Mouse (Mus musculus) heart, adult 2 months (tissue): ENCODE data around the gene Maml2. TPM values are rescaled to one million over a fixed set of nuclear protein-coding genes. Genes with fewer than 3 reads are reported as not detected.

Source experiments
- DNase-seq, 2 experiments: peaks; one replicate each; pipeline ENCODE4 v3.0.0; 2021
- H3K27ac ChIP-seq: fragments of 200-600 bp; 2 replicates; pipeline ENCODE4 v1.8.1; 2022
- H3K27me3 ChIP-seq: fragments of 200-500 bp; 2 replicates; pipeline ENCODE4 v1.6.1; 2012; ENCODE audit warnings: mild to moderate bottlenecking, low read length, inconsistent platforms, mixed read lengths; ENCODE audit not compliant: control insufficient read depth, insufficient read depth
- H3K36me3 ChIP-seq: fragments of 200-500 bp; 2 replicates; pipeline ENCODE4 v1.6.1; 2012; ENCODE audit warnings: low read length, inconsistent platforms; ENCODE audit not compliant: control insufficient read depth, insufficient read depth
- H3K4me1 ChIP-seq: fragments of 200-500 bp; 2 replicates; pipeline ENCODE4 v1.6.1; 2011; ENCODE audit warnings: low read length; ENCODE audit not compliant: control insufficient read depth, insufficient read depth
- H3K4me3 ChIP-seq: fragments of 200-600 bp; 2 replicates; pipeline ENCODE4 v1.8.1; 2022
- H3K79me2 ChIP-seq: fragments of 200-500 bp; replicated peaks from 2 replicates; pipeline ENCODE4 v1.6.1; 2012; ENCODE audit warnings: mild to moderate bottlenecking, inconsistent platforms, low read length, moderate library complexity, mixed read lengths; ENCODE audit not compliant: control insufficient read depth, insufficient read depth
- H3K9ac ChIP-seq: fragments of 200-500 bp; 2 replicates; pipeline ENCODE4 v1.6.1; 2012; ENCODE audit warnings: low read depth, mild to moderate bottlenecking, control low read depth, inconsistent platforms, low read length, mixed read lengths
- CTCF ChIP-seq: fragments of 200-600 bp; IDR thresholded peaks from 2 replicates; pipeline ENCODE4 v1.8.1; 2022; ENCODE audit warnings: antibody characterized with exemption, mild to moderate bottlenecking, moderate library complexity
- EP300 ChIP-seq: fragments of 200-500 bp; IDR thresholded peaks from 2 replicates; pipeline ENCODE4 v1.6.1; 2011; ENCODE audit warnings: low read depth, low read length, control low read depth; ENCODE audit not compliant: insufficient read depth
- POLR2A ChIP-seq: fragments of 200-500 bp; IDR thresholded peaks from 2 replicates; pipeline ENCODE4 v1.6.1; 2011; ENCODE audit warnings: mild to moderate bottlenecking, low read depth, low read length, control low read depth; ENCODE audit not compliant: insufficient read depth
- WGBS: fragments of 180-500 bp; shearing (Covaris S2); methylation state at CpG from one replicate; pipeline ENCODE4 v1.1.7; 2018; 5-methylcytosine and 5-hydroxymethylcytosine counted together
- intact Hi-C: fragments of 180-260 bp; cut with DNase I; formaldehyde crosslinking; loops from one replicate; pipeline ENCODE4 v1.15.1; 2025
- polyA plus RNA-seq: library from polyadenylated mRNA; depleted of rRNA; stranded (reverse); fragments of >200 nt; gene quantifications from 2 replicates; pipeline ENCODE4 v1.2.3, GENCODE M21; 2012
- total RNA-seq, 2 experiments: library from RNA; stranded (reverse); gene quantifications; 2 replicates each; pipeline ENCODE4 v1.2.3; 2021

Gene Maml2
- total and polyA plus RNA-seq, 3 experiments = 4.8 to 6.5 (median 5.7) TPM

GRCm38 (mm10) chr9:13699061-13699780, 401.5 kb downstream of the Maml2 start:
- no peak overlapping the region for H3K4me3 ChIP-seq
- WGBS = 85% methylated on average over 14 of the region's 14 CpGs
- H3K36me3 ChIP-seq = peaks cover 12% of the 10 kb centered on the region
- H3K27me3 ChIP-seq = no peaks in the 10 kb centered on the region
- DNase-seq = no peak
- H3K9ac ChIP-seq = no peak overlapping the region
- peaks cover 10% of the 10 kb centered on the region for H3K4me1 ChIP-seq
- no peaks in the 10 kb centered on the region for H3K79me2 ChIP-seq
- intact Hi-C loops = no loop called here
- H3K27ac ChIP-seq = no peak overlapping the region
- TF ChIP-seq POLR2A = no peak
- TF ChIP-seq EP300 = no peak
- no peak for TF ChIP-seq CTCF

- Histone ChIP-seq H3K4me3 (no peak overlapping the region), H3K4me1 (peaks cover 5% of the 10 kb centered on the region), H3K36me3 (peaks cover 8% of the 10 kb centered on the region), H3K27ac (no peak overlapping the region), H3K27me3 (no peaks in the 10 kb centered on the region), H3K79me2 (no peaks in the 10 kb centered on the region), H3K9ac (no peak overlapping the region)
- no peak for DNase-seq
- intact Hi-C loops = no loop called here
- no peak for TF ChIP-seq EP300
- no peak for TF ChIP-seq CTCF
- TF ChIP-seq POLR2A = no peak
- WGBS = 89% methylated on average over 5 of the region's 5 CpGs
These were observed 402.0 kb downstream of the Maml2 start for GRCm38 (mm10) chr9:13699781-13700116.

- Histone ChIP-seq H3K4me3 (no peak overlapping the region), H3K4me1 (peaks cover 3% of the 10 kb centered on the region), H3K27me3 (no peaks in the 10 kb centered on the region), H3K36me3 (peaks cover 3% of the 10 kb centered on the region; the same call in 1 of the 2 replicates), H3K9ac (no peak overlapping the region), H3K79me2 (no peaks in the 10 kb centered on the region), H3K27ac (no peak overlapping the region)
- intact Hi-C loops = no loop called here
- no peak for TF ChIP-seq CTCF
- TF ChIP-seq POLR2A = no peak
- TF ChIP-seq EP300 = no peak
- peak in 1 of 2 experiments; percentile 18 for DNase-seq
- 84% methylated on average over 12 of the region's 12 CpGs for WGBS
These were observed 404.0 kb downstream of the Maml2 start for GRCm38 (mm10) chr9:13701773-13702172.

GRCm38 (mm10) chr9:13703100-13703499, 405.3 kb downstream of the Maml2 start:
- Histone ChIP-seq H3K9ac (no peak overlapping the region), H3K79me2 (no peaks in the 10 kb centered on the region), H3K36me3 (peaks cover 3% of the 10 kb centered on the region; the same call in 1 of the 2 replicates), H3K4me1 (no peaks in the 10 kb centered on the region), H3K27ac (peak overlapping the region; percentile 44), H3K27me3 (no peaks in the 10 kb centered on the region), H3K4me3 (no peak overlapping the region)
- peak in 1 of 2 experiments; percentile 34 for DNase-seq
- intact Hi-C loops = no loop called here
- TF ChIP-seq CTCF (no peak), EP300 (no peak), POLR2A (peak; percentile 46; the same call in 1 of the 2 replicates)
- 22% methylated on average over 2 of the region's 2 CpGs for WGBS

GRCm38 (mm10) chr9:13704917-13705316, 407.2 kb downstream of the Maml2 start:
- Histone ChIP-seq H3K27me3 (no peaks in the 10 kb centered on the region), H3K79me2 (no peaks in the 10 kb centered on the region), H3K4me1 (no peaks in the 10 kb centered on the region), H3K27ac (no peak overlapping the region), H3K36me3 (peaks cover 3% of the 10 kb centered on the region; the same call in 1 of the 2 replicates), H3K4me3 (no peak overlapping the region), H3K9ac (no peak overlapping the region)
- no peak for DNase-seq
- intact Hi-C loops = no loop called here
- 66% methylated on average over 4 of the region's 4 CpGs for WGBS
- TF ChIP-seq EP300 (no peak), CTCF (no peak), POLR2A (no peak)

- no peak overlapping the region for H3K9ac ChIP-seq
- intact Hi-C loops = no loop called here
- no peaks in the 10 kb centered on the region for H3K27me3 ChIP-seq
- TF ChIP-seq CTCF (no peak), EP300 (no peak), POLR2A (no peak)
- H3K36me3 ChIP-seq = peaks cover 3% of the 10 kb centered on the region; the same call in 1 of the 2 replicates
- H3K79me2 ChIP-seq = no peaks in the 10 kb centered on the region
- 49% methylated on average over 3 of the region's 3 CpGs for WGBS
- no peak for DNase-seq
- no peak overlapping the region for H3K27ac ChIP-seq
- no peak overlapping the region for H3K4me3 ChIP-seq
- no peaks in the 10 kb centered on the region for H3K4me1 ChIP-seq
These were observed 409.4 kb downstream of the Maml2 start for GRCm38 (mm10) chr9:13707066-13707555.
